Mouse (Mus musculus): Measurements from ENCODE around the gene Mmp9.

GRCm38 (mm10) chr2:164988777-164989176 is 48.2 kb downstream of the Mmp9 start:
- TF ChIP-seq CTCF (IDR thresholded peaks at IDR 0.05; ENCODE audit: borderline replicate concordance, extremely low read depth, insufficient read depth, insufficient read length) (no peak), POLR2A (IDR thresholded peaks at IDR 0.05; ENCODE audit: borderline replicate concordance, extremely low read depth, insufficient read depth, insufficient read length, poor library complexity, severe bottlenecking) (no peak)

Measured in brain, embryonic 14.5 days (tissue).